Mouse (Mus musculus) urinary bladder, postnatal 4 days (tissue): Measurements from ENCODE around the gene Ccz1.
"Not testable (repeated sequence)": the region's sequence is repeated elsewhere in the genome, so short reads cannot be mapped to it uniquely, and the experiment has no call there.

Source experiments
- DNase-seq, 2 experiments: peaks; one replicate each; pipeline ENCODE4 v3.0.0; 2021 to 2022; ENCODE audit warnings: low spot score in 2 of 2

Gene Ccz1

DNA sequence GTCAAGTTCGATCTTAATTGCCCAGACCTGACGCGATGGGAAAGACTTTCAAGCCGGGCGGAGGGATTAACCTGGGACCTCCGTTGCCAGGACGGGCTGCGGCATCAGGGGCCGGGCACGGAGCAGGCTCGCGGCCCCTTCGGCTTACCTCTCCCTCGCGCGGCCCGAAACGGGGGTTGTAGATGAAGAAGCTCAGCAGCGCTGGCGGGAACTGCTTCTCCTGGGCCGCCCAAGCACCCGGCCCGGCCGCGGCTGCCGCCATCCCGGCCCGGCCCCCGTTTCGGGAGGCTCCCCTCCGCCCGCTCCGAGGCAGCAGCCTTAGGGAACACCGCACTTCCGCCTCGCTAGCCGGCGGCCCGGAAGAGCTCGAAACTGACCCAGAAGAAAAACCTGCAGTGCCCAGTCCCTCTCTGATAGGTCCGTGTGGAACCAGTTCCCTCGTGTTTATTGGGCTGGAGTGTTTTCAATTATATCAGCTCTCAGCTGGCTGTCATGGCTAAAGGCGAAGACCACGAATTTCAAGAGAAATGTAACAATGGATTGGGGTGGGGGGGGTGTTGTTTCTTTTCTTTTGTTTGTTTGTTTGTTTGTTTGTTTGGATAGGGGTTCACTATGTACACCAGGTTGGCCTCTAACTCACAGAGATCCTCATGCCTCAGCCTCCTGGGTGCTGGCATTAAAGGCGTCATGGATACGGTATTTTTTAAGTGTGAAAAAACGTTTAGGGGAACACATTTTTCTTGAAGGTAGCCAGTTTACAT lies at the start of gene Ccz1:
Gene Ccz1, minus strand, starts transcription at position 327 of the 761 bp plus-strand sequence.
- DNase-seq, result peak; percentile 72 to 74

DNA sequence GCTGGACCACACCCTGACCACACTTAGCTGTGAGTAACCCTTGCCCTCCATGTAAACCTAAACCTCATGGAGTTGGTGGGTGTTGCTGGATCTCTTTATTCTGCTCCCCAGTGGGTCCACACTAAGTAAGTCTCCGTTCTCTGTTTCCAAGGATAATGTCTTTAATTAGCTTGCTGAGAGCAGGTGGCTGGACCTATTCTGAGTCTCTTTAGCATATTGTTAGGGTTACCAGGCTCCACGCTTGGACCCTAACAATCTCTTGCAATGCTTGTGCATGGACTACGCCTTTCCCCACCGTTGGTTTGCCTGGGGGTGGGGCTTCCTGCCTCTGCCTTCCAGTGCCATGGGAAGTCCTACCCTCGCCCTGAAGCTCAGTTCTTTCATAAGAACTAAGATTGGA lies 49.4 kb upstream of the Ccz1 start:
- no peak for DNase-seq

DNA sequence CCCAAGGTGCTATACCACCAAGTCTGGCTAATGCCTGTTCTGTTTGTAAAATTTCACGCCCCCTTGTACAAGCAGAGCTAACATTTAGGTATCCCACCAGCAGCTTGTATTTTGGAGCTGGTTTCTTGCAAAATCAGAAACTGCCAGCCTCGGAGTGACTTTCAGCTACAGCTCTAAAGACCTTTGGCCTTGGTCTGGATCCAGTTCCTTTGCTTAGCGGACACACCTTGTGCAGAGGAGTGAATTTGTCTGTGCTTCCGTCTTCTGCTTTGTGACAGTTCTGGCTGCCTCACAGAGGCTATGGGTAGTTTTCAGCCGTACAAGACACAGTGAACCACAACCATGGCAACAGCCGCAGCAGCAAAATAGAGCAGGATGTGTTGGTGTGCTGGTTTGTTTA lies 39.7 kb upstream of the Ccz1 start:
- no peak for DNase-seq

DNA sequence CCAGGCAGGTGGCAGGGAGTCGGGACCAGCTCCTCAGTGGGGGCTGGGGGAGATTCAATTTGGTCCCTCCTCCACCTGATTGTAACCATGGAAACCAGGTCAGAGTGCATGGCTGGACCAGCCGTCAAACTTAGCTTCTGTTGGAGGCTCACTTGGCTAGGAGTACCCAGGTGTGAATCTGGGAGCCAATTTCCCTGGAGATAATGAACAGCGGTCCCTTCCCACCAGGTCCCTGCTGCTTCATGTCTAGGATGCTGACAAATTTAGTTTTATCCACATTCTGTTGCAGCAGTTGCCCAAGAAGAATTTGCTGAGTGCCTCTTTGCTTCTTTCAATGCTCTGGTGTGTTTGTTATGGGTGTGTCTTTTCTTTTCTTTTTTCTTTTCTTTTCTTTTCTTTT lies 38.8 kb upstream of the Ccz1 start:
- DNase-seq, result no peak

DNA sequence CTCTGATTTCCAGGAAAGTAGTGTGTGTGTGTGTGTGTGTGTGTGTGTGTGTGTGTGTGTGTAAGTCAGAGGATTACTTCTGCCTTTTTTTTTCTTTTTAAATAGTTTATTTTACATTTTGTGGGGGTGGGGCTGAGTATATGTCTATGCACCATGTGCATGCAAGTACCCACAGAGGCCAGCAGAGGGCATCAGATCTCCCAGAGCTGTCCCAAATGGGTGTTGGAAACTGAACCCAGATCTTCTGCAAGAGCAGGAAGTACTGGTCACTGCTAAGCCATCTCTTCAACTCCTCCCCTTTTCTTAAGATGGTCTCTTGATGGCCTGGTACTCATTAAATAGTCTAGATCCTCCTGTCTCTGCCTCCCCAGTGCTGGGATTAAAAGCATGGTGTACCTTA lies 36.6 kb upstream of the Ccz1 start:
- DNase-seq, result no peak

DNA sequence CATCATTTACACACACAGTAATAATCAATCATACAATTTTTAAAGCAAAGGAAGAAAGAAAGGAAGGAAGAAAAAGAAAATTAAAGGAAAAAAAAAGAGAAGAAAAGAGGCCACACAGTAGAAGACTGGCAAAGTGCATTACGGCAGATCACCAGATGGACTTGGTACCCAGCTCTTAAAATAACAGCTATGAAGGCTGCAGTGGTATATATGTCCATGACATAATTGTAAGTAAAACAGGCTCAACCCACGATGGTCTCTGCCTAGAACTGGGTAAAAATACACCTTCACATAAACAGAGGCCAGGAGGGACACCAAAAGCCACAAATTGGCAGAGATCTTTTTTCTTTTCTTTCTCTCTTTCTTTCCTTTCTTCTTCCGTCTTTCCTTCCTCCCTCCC lies 35.2 kb upstream of the Ccz1 start:
- DNase-seq, result no peak

DNA sequence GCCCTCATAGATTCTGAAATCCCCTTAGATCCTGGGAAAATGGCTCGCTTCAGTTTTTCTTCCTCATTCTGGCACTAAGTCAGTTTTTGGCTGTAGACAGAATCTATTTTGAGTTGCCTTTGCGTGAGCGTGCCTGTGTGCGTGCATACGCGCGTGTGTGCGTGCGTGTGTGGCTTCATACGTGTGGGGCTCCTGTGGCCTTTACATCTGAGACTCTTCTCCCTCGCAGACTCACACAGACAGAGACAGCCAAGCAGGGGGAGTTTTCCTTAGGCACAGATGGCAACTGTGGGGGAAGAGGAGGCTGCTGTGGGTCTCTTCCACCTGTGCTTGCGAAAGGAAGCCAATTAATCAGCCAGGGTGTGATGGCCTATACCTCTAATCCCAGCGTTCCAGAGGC lies 32.6 kb upstream of the Ccz1 start:
- no peak for DNase-seq

DNA sequence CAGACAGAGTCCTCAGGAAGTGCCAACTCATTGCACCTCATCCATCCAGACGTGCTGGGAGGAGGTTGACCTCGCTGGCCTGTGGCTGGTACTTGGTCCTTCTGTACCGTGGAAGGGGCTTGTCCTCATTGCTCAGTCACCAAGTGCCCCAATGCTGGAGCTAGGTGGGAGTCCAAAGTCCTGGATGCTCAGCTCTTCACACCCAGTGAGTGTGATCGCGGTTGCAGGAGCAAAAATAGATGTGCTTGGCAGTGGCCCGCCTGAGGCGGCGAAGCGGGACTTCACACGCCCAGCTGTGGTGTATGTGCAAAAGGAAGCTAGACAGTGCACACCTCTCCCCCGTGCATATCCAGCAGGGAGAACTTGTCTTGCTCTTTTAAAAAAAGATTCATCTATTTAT lies 28.5 kb upstream of the Ccz1 start:
- DNase-seq, result no peak

DNA sequence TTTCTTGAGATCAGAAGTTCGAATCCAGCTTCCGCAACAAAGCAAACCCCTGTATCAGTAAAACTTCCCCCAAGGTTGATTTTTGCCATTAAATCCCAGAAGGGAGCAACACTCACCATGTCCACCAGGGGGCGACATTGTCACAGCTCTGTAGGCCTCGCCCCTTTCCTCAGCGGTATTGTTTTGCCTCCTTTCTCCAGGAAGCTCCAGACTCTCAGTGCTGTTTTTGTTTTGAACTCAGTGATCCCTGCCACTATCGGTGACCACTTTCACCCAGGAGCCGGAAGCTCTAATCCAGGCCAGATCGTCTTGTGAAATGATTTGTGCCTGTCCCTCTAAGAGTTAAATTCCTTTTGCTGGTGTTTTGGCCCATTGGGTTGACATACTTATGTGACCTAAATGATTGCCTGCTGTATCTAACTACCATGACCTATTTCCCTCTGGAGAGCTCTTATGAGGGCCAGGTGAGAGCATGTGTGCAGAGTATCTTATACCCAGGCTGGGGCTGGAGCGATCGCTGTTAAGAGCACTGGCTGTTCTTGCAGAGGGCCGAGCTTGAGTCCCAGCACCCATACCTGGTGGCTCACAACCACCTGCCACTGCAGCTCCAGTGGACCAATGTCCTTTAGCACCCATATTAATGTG lies 26.2 kb upstream of the Ccz1 start:
- DNase-seq, result peak; percentile 57 to 71

DNA sequence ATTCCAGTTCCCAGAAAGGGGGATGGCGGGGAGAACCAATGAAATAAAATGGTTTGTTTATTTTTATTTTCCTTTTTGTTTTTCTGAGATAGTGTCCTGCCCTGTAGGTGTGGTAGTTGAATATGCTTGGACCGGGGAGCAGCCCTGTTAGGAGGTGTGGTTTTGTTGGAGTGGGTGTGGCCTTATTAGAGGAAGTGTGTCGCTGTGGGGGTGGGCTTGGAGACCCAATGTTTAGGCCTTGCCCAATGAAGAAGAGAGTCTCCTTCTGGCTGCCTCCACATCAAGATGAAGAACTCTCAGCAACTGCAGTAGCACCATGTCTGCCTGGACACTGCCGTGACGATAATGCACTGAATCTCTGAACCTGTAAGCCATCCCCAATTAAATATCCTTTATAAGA lies 25.2 kb upstream of the Ccz1 start:
- DNase-seq, result no peak

DNA sequence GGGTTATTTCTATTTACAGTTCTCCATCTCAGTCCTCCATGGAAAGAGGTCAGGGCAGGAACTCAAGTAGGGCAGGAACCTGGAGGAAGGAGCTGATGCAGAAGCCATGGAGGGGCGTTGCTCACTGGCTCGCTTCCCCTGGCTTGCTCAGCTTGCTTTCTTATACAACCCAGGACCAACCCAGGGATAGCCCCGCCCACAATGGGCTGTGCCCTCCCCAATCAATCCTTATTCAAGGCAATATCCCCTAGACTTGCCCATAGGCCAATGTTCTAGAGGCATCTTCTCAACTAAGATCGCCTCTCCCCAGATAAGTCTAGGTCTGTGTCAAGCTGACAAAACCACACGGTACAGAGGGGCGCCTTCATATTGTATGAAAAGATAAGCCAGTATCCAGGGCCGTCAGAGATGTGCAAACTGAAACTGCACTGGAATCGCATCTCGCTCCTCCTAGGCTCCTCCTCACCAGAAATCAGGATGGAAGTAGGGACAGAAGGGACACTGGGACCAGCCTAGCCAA lies 24.5 kb upstream of the Ccz1 start:
- no peak for DNase-seq

DNA sequence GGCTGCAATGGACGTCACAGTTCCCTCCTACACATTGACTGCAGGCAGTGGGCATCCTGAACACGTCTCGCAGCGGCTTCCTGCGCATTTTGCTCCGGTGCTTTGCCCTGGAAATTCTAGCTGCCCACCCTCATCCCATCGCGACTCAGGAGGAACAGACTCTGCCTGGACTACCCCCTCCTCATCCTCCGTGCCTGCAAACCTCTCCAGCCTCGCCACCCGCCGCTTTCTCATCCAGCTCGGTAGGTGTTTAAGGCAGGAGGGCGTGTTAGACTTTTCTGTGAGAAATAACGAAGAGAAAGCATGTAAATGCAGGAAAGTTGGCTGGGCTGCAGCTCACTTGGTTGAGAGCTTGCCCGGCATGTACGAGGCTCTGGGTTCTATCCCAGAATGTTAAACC lies 22.3 kb upstream of the Ccz1 start:
- no peak for DNase-seq

DNA sequence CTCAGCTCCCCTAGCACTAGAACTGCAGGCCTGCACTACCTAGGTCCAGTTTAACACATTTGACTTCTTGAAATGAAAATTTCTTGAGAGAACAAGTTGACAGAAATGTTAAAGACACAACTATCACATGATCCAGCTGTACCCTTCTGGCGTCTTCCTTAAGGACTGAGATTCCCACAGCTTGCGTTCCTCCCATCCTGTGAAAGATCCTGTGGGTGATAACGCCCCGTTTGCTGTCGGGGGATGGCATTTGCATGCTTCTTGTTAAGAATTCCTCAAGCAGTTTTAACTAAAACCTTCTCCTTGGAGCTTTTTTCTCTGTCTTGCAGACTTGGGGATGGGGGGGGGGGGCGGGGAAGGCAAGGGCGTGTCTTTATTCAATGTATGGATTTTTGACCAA lies 19.9 kb upstream of the Ccz1 start:
- DNase-seq, result no peak

DNA sequence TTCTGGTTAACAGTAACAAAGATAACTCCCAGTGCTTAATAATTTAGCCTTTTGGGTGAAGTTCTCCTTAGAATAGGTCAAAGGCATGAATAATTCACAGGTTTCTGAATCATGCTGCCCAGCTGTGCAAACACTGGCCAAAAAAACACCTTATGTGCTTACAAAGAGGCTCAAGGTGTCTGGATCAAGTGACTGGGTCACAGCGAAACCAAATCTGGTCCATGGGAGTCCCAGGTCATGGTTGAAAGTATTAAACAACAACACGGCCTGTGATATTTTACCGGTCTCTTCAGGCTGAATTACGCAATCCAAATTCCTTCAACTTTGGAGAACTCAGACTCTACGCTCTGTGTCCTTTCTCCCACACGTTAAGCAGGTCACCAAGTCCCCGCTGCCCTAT lies 17.8 kb upstream of the Ccz1 start:
- no peak for DNase-seq

DNA sequence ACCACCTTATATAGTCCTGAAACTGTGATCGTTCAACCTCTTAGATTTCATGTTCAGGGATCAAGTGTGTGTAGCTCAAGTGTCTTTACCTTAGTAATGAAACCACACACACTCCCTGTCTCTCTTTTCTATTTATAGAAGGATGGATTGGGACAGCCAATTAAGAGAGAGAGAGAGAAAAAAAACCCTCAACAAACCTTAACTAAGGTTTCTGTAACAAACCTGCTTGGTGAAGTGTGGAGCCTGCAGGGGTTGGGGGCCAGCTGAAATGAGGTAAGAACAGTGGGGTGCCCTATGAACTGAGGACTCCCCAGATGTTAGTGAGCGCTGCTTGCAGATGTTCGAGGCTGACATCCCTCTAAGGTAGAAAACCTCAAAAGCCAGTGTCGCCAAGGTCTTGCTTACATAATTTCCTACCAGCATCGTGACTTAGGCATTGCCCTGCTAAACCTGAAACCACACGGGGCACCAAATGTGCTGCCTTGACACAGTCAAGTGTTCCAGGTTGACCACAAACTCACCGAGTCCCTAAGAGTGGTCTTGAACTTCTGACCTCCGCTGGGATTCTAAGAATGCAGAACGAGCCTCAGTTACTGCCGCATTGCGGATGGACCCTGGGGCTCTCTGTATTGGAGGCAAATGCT lies 12.1 kb upstream of the Ccz1 start, which contains the start of gene Ocm:
Gene Ocm, minus strand, starts transcription at position 51 of the 644 bp plus-strand sequence.
- DNase-seq, result no peak

DNA sequence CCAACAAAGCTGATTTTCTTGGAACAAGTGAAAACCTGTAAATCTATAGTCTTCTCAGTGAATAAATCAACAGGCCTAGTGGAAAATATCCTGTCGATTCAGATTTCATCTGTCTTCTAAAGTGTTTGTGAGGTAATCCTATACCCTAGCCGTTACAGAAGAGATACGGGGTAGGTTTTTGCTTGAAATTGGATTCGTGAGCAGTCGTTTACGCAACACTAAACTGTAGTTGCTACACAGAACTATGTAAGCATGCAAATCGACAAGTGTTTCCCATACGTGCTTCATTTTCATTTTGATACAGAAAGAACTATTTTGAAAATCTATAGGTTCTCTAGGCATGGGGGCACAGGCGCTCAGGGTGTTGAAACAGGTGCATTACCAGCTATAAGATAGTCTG lies 1.2 kb upstream of the Ccz1 start:
- DNase-seq, result no peak

DNA sequence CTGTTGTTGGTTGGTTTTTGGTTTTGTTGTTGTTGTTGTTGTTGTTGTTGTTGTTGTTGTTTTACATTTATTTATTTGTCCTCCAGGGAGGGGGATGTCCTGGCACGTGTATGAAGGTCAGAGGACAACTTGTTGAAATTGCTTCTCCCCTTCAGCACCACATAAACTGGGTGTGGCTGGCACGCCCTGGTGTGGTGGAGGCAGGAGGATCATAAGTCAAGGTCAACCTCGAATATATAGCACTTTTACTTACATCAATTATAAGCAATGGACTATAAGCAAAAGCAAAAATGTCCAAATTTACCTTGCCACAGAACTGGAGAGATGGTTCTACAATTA lies 604 bp upstream of the Ccz1 start:
- no peak for DNase-seq

DNA sequence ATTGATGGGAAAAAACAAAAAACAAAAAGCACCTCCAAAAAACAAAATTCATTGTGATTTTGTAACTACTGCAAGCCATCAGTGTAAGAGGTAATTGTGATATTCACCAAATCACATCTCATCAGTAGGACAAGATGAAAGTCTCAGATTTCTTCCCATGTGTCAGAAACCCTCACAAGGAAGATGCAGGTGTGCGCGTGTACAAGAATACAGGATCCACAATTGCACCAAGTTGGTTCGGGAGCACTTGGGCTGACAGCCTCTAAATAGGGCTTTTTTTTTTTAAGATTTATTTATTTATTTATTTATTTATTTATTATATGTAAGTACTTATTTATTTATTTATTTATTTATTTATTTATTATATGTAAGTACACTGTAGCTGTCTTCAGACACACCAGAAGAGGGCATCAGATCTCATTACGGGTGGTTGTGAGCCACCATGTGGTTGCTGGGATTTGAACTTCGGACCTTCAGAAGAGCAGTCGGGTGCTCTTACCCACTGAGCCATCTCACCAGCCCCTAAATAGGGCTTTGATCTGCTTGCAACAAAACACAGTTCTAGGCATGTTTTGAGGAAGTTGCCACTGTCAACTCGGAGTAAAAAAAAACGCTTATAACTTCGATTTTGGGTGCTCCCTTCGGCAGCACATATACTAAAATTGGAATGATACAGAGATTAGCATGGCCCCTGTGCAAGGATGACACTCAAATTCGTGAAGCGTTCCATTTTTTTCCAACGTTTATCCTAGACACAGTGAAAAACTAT lies 1.1 kb downstream of the Ccz1 start:
- not testable (repeated sequence) for DNase-seq

DNA sequence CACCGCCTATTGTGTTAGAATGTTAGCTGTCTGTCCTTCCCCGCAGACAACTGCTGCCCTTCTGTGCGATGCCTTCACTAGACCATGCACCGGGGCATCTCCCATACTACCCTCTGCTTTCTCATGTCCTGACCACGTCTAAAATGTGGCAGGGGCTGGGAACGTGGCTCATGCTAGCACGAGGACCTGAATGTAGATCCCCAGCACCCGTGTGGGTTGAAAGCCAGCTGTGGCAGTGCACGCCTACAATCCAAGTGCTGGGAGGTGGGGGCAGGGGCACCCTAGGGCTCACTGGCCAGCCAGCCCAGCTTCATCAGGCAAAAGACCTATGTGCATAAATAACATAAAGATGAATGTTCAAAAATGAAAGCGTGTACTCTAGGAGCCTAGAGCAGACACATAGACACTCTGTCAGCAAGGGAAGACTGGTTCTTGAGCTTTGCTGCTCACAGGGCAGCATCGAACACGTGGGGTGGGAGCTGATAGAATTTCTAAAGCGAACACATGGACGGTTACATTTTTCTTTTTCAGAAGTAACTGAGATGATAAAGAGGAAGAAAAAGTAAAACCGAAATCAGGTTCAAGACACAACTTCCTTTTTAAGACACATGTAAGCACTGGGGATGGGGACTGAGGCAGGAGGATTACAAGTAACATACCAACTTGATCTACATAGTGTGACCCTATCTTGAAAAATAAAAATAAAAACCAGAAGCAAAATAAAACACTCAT lies 12.1 kb downstream of the Ccz1 start:
- DNase-seq, result no peak

DNA sequence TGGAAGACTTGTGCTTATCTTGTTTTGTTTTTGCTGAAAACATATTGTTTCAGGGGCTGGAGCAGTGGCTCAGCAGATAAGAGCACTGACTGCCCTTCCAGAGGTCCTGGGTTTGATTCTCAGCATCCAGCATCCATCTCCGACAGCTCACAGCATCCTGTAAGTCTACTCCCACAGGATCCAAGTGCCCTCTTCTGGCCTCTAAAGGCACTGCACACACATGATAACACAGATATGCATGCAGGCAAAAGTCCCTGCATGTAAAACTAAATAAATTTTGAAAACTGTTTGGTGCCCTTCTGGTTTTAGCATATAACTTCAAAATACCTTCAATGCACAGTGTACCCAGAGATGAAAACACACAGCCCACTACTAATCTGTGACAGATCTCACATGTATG lies 15.3 kb downstream of the Ccz1 start:
- DNase-seq, result no peak

DNA sequence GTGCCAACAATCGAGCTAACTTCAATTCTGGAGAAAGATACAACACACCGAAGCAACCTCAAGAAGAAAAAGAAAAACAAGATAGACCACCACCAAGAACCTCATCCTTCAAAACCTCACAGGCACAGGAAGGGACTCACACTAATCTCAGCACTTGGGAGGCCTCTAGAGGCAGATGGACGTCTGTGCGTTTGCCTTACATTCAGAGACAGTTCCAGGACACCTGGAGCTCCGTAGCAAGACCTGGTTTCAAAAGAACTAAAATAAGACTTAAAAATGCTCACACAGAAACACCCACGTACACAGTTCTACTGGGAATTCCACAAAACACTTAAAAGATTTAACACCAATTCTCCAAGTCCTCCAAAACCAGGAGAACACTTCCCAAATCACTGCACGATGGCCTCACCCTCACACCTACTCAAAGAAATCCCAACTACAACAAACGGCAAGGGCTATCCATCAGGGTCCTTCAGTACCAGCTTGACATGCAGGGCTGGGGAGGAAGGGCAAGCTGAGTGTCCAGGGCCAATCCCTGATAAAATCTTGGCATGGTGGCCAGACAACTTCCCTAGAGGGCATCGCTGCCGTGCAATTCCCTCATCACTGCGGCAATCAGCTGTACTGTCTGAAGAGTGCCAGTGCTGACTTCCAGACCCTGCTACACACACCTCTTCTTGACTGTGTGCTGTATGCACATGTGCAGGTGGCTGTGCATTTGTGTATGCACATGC lies 19.9 kb downstream of the Ccz1 start:
- no peak for DNase-seq
